Mouse (Mus musculus) fibroblast of lung, adult 2 months (primary cell): ENCODE results near the gene Paqr5.

Experiments
- DNase-seq: peaks from one replicate; pipeline ENCODE4 v3.0.0-alpha.2; 2011; ENCODE audit warnings: low read depth

Gene Paqr5

DNA sequence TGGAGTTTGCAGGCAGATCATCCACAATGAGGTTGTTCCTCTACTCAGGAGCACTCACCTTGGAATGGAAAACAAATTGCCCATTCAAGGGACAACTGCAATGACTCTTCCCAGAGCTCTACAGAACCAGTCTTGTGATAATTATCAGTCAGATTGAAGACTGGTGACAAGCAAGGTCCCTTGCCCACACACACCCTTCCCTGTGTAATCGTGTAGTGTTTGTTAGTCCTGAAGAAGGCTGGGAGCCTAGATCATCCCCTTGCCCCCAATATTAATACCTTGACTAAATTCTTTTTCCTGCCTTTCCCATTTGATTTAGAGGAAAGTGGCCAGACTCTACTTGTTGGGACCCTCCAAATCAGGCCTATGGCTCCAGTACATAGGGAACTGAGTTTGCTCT is 117.0 kb downstream of the Paqr5 start:
- DNase-seq, result no peak

GRCm38 (mm10) chr9:61908832-61909407 is 117.7 kb downstream of the Paqr5 start:
- DNase-seq, result no peak

DNA sequence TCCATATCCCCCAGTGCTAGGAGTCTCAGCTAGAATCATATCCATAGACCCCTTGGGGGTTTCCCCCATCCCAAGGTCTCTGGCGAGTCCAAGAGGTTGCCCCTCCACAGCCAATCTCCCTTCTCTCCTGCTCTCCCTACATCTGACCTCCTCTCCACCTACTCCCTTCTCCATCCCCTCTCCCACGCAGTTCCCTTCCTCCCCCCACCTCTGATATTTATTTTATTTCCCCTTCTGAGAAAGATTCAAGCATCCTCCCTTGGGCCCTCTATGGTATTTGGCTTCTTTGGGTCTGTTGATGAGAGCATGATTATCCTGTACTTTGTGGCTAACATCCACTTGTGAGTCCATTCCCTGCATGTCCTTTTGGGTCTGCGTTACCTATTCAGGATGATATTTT is 118.3 kb downstream of the Paqr5 start:
- no peak for DNase-seq

- DNase-seq, result no peak
Observed at GRCm38 (mm10) chr9:61907621-61908295, 118.9 kb downstream of the Paqr5 start.

- DNase-seq, result no peak
Observed at GRCm38 (mm10) chr9:61906912-61907311, 119.7 kb downstream of the Paqr5 start.

DNA sequence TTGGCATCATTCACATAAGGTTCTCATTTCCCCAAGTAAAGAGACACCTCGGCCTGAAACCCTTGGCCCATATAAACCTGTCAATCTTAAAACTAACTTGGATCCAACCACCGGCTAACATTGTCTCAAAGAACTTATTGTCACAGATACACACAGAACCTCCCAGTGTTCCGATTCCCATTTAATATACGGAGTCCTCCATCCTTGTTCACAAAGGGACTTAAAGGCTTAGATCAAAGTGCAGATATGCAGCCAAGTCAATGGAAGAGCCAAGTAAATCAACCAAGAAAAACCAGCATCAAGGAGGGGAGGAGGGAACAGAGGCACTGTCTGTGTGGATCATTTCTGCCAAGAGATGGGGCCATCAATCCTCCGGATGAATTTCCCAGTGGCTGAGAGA is 121.1 kb downstream of the Paqr5 start:
- no peak for DNase-seq

GRCm38 (mm10) chr9:61904201-61904600 is 122.5 kb downstream of the Paqr5 start:
- no peak for DNase-seq
